13 mouse cellular contexts compared by ENCODE assay signal in the genomic region with DNA sequence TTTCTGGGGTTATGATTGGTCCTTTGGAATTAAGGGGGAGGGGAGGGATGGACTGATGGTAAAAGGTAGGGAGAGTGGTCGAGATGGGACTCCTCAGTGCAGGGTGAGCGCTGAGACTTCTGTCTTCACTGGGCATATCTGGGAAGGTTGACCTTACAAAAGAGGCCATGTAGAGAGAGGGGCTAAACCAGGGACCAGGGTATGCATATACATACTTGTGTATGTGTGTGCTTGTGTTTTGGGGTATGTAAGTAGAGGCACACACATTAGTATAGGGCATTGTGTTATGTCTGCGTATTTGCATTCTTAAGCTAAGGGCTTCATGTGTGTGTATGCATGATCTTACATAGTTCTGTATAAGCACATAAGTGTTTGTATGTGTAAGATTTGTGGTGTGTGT.
DNase-seq lines count a peak whose midpoint lies in the region; ATAC-seq and TF ChIP-seq lines count a peak whose summit lies in the region.
"Had no signal": no experiment of that assay in that cellular context is flagged by ENCODE, and none has a peak within 500 bp of the region (broad histone marks: within the 10 kb centered on the region; RNA-seq: fewer than 3 reads in every experiment).

No protein-coding gene starts in this region.

- H3K27me3 ChIP-seq in embryonic facial prominence, embryonic 11.5 days (ENCODE audit: control insufficient read depth, insufficient read depth, low read length) = no peaks in the 10 kb centered on the region
- H3K27me3 ChIP-seq in embryonic facial prominence, embryonic 10.5 days (replicated peaks; ENCODE audit: low read depth, poor library complexity, severe bottlenecking) = no peaks in the 10 kb centered on the region
- H3K27me3 ChIP-seq in limb, embryonic 12.5 days = no peaks in the 10 kb centered on the region
- no peaks in the 10 kb centered on the region for H3K27me3 ChIP-seq in limb, embryonic 10.5 days (ENCODE audit: low read depth, poor library complexity, severe bottlenecking)
- H3K27me3 ChIP-seq in forebrain, postnatal 0 days (ENCODE audit: insufficient read depth, low read length) = no peaks in the 10 kb centered on the region
- H3K27me3 ChIP-seq in midbrain, embryonic 14.5 days (ENCODE audit: control insufficient read depth, insufficient read depth, low read length) = no peaks in the 10 kb centered on the region
- H3K27me3 ChIP-seq: CH12.LX had no signal

- H3K9me3 ChIP-seq in embryonic facial prominence, embryonic 11.5 days (replicated peaks; ENCODE audit: control insufficient read depth, low read length) = no peaks in the 10 kb centered on the region
- H3K9me3 ChIP-seq in embryonic facial prominence, embryonic 10.5 days = no peaks in the 10 kb centered on the region
- H3K9me3 ChIP-seq in limb, embryonic 12.5 days = no peaks in the 10 kb centered on the region
- no peaks in the 10 kb centered on the region for H3K9me3 ChIP-seq in limb, embryonic 10.5 days (replicated peaks)
- no peaks in the 10 kb centered on the region for H3K9me3 ChIP-seq in forebrain, postnatal 0 days (ENCODE audit: low read length)
- H3K9me3 ChIP-seq in midbrain, embryonic 14.5 days (ENCODE audit: control insufficient read depth, low read length) = no peaks in the 10 kb centered on the region

- no peak for TF ChIP-seq CTCF in forebrain, postnatal 0 days (IDR thresholded peaks at IDR 0.05; ENCODE audit: low read depth)

- no peak overlapping the region for H3K27ac ChIP-seq in embryonic facial prominence, embryonic 11.5 days (replicated peaks; ENCODE audit: low read depth, low read length)
- no peak overlapping the region for H3K27ac ChIP-seq in embryonic facial prominence, embryonic 10.5 days (replicated peaks)
- H3K27ac ChIP-seq in limb, embryonic 12.5 days = no peak overlapping the region
- no peak overlapping the region for H3K27ac ChIP-seq in limb, embryonic 10.5 days
- H3K27ac ChIP-seq in forebrain, postnatal 0 days (ENCODE audit: low read depth, low read length) = no peak overlapping the region
- no peak overlapping the region for H3K27ac ChIP-seq in midbrain, embryonic 14.5 days (replicated peaks; ENCODE audit: low read depth, low read length)
- H3K27ac ChIP-seq: heart, adult 2 months; kidney, postnatal 0 days; liver, embryonic 14.5 days had no signal

- DNase-seq in embryonic facial prominence, embryonic 11.5 days (ENCODE audit: low spot score) = no peak
- DNase-seq in embryonic facial prominence, embryonic 10.5 days (ENCODE audit: low spot score) = no peak
- DNase-seq in limb, embryonic 10.5 days (ENCODE audit: low spot score) = no peak
- no peak for DNase-seq in forebrain, postnatal 0 days
- DNase-seq in midbrain, embryonic 14.5 days = no peak
- no peak for DNase-seq in adrenal gland, postnatal 4 days (ENCODE audit: low spot score in 2 of 2)

- peak; percentile 56; the same call in 1 of the 2 replicates for ATAC-seq in embryonic facial prominence, embryonic 11.5 days (replicated peaks; ENCODE audit: insufficient number of reproducible peaks, low FRiP score, low TSS enrichment, low read depth)
- ATAC-seq in limb, embryonic 12.5 days (ENCODE audit: insufficient number of reproducible peaks, insufficient read depth, low FRiP score, low TSS enrichment, low read depth) = peak; percentile 66
- ATAC-seq in forebrain, postnatal 0 days = 0 out of 2 replicates have a peak, but pooled peaks have one; percentile 7
- ATAC-seq in midbrain, embryonic 14.5 days (ENCODE audit: low FRiP score, low TSS enrichment) = peak; percentile 57; the same call in 1 of the 2 replicates
- no peak for ATAC-seq in frontal cortex, adult (ENCODE audit: low TSS enrichment)

- H3K9ac ChIP-seq in embryonic facial prominence, embryonic 11.5 days (replicated peaks; ENCODE audit: low read length) = no peak overlapping the region
- no peak overlapping the region for H3K9ac ChIP-seq in limb, embryonic 12.5 days (replicated peaks)
- H3K9ac ChIP-seq in forebrain, postnatal 0 days = no peak overlapping the region
- H3K9ac ChIP-seq in midbrain, embryonic 14.5 days (replicated peaks; ENCODE audit: low read length) = no peak overlapping the region
- H3K9ac ChIP-seq: liver, embryonic 14.5 days had no signal

- no peaks in the 10 kb centered on the region for H3K4me1 ChIP-seq in embryonic facial prominence, embryonic 11.5 days (ENCODE audit: control insufficient read depth, insufficient read depth, low read length)
- peaks cover 9% of the 10 kb centered on the region for H3K4me1 ChIP-seq in embryonic facial prominence, embryonic 10.5 days
- H3K4me1 ChIP-seq in limb, embryonic 12.5 days (replicated peaks) = peaks cover 3% of the 10 kb centered on the region; the same call in 1 of the 2 replicates
- H3K4me1 ChIP-seq in limb, embryonic 10.5 days = peaks cover 6% of the 10 kb centered on the region; the same call in 1 of the 2 replicates
- no peaks in the 10 kb centered on the region for H3K4me1 ChIP-seq in forebrain, postnatal 0 days (ENCODE audit: insufficient read depth)
- 0 out of 2 replicates have a peak, but pooled peaks cover 4% of the 10 kb centered on the region for H3K4me1 ChIP-seq in midbrain, embryonic 14.5 days (ENCODE audit: control insufficient read depth, insufficient read depth, low read length)

- no peak overlapping the region for H3K4me2 ChIP-seq in embryonic facial prominence, embryonic 11.5 days (ENCODE audit: low read depth, low read length)
- H3K4me2 ChIP-seq in limb, embryonic 12.5 days = no peak overlapping the region
- H3K4me2 ChIP-seq in forebrain, postnatal 0 days (ENCODE audit: low read depth) = no peak overlapping the region
- H3K4me2 ChIP-seq in midbrain, embryonic 14.5 days (ENCODE audit: low read length) = no peak overlapping the region

- H3K4me3 ChIP-seq in embryonic facial prominence, embryonic 11.5 days (ENCODE audit: low read depth, low read length) = no peak overlapping the region
- no peak overlapping the region for H3K4me3 ChIP-seq in embryonic facial prominence, embryonic 10.5 days
- H3K4me3 ChIP-seq in limb, embryonic 12.5 days (replicated peaks) = no peak overlapping the region
- no peak overlapping the region for H3K4me3 ChIP-seq in limb, embryonic 10.5 days
- H3K4me3 ChIP-seq in forebrain, postnatal 0 days (ENCODE audit: low read depth, low read length) = no peak overlapping the region
- H3K4me3 ChIP-seq in midbrain, embryonic 14.5 days (replicated peaks; ENCODE audit: low read depth, low read length) = no peak overlapping the region
- H3K4me3 ChIP-seq: heart, adult 2 months; myocyte had no signal

- H3K36me3 ChIP-seq in embryonic facial prominence, embryonic 11.5 days (replicated peaks; ENCODE audit: control insufficient read depth, insufficient read depth, low read depth, low read length) = no peaks in the 10 kb centered on the region
- no peaks in the 10 kb centered on the region for H3K36me3 ChIP-seq in embryonic facial prominence, embryonic 10.5 days (replicated peaks)
- no peaks in the 10 kb centered on the region for H3K36me3 ChIP-seq in limb, embryonic 12.5 days
- no peaks in the 10 kb centered on the region for H3K36me3 ChIP-seq in limb, embryonic 10.5 days
- H3K36me3 ChIP-seq in forebrain, postnatal 0 days (ENCODE audit: insufficient read depth) = no peaks in the 10 kb centered on the region
- no peaks in the 10 kb centered on the region for H3K36me3 ChIP-seq in midbrain, embryonic 14.5 days (ENCODE audit: control insufficient read depth, insufficient read depth, low read length)

- WGBS in embryonic facial prominence, embryonic 11.5 days = 83% methylated on average over 3 of the region's 3 CpGs
- WGBS in embryonic facial prominence, embryonic 10.5 days = 87% methylated on average over 3 of the region's 3 CpGs
- 89% methylated on average over 3 of the region's 3 CpGs for WGBS in limb, embryonic 12.5 days
- 86% methylated on average over 3 of the region's 3 CpGs for WGBS in limb, embryonic 10.5 days
- WGBS in forebrain, postnatal 0 days = 91% methylated on average over 3 of the region's 3 CpGs
- WGBS in midbrain, embryonic 14.5 days = 90% methylated on average over 3 of the region's 3 CpGs
